Mouse (Mus musculus) hindbrain, postnatal 0 days (tissue): ENCODE results near the gene 2010315B03Rik. TPM values are rescaled to one million over a fixed set of nuclear protein-coding genes. Genes with fewer than 3 reads are reported as not detected.
"Not testable (repeated sequence)": the region's sequence is repeated elsewhere in the genome, so short reads cannot be mapped to it uniquely, and the experiment has no call there.

Experiments
- ATAC-seq: fragments of 200-750 bp; cut with Nextera tagmentation; 2 replicates; pipeline ENCODE4 v1.8.0; 2017; ENCODE audit warnings: mild to moderate bottlenecking, moderate TSS enrichment, moderate library complexity
- DNase-seq: peaks from one replicate; pipeline ENCODE4 v3.0.0-alpha.2; 2015; ENCODE audit warnings: low spot score
- H3K27ac ChIP-seq: fragments of 300-500 bp; sonication (generic); 2 replicates; pipeline ENCODE4 v1.5.1; 2014; ENCODE audit warnings: mild to moderate bottlenecking
- H3K27me3 ChIP-seq: fragments of 300-500 bp; sonication (generic); 2 replicates; pipeline ENCODE4 v1.6.1; 2014; ENCODE audit warnings: low read length, mixed read lengths; ENCODE audit not compliant: insufficient read depth
- H3K36me3 ChIP-seq: fragments of 300-500 bp; sonication (generic); 2 replicates; pipeline ENCODE4 v1.6.1; 2014; ENCODE audit warnings: low read length, mixed read lengths; ENCODE audit not compliant: insufficient read depth
- H3K4me1 ChIP-seq: fragments of 300-500 bp; sonication (generic); 2 replicates; pipeline ENCODE4 v1.6.1; 2014; ENCODE audit warnings: antibody characterized with exemption, low read length, mixed read lengths; ENCODE audit not compliant: insufficient read depth
- H3K4me2 ChIP-seq: fragments of 300-500 bp; sonication (generic); 2 replicates; pipeline ENCODE4 v1.6.1; 2014; ENCODE audit warnings: low read depth, mild to moderate bottlenecking, low read length, moderate library complexity, mixed read lengths
- H3K4me3 ChIP-seq: fragments of 300-500 bp; sonication (generic); 2 replicates; pipeline ENCODE4 v1.5.1; 2014; ENCODE audit warnings: low read length
- H3K9ac ChIP-seq: fragments of 300-500 bp; sonication (generic); replicated peaks from 2 replicates; pipeline ENCODE4 v1.6.1; 2014; ENCODE audit warnings: mild to moderate bottlenecking, low read length, moderate library complexity, mixed read lengths
- H3K9me3 ChIP-seq: fragments of 300-500 bp; sonication (generic); 2 replicates; pipeline ENCODE4 v1.6.1; 2016; ENCODE audit warnings: low read length, mixed read lengths
- CTCF ChIP-seq: IDR thresholded peaks from 2 replicates; pipeline ENCODE4 v1.5.1; 2016; ENCODE audit warnings: antibody characterized with exemption, control low read depth, low read depth
- WGBS: fragments of 180-500 bp; shearing (Covaris S2); extraction: QIAGEN DNeasy Blood & Tissue Kit; methylation state at CpG from one replicate; pipeline ENCODE4 v1.1.7; 2014; 5-methylcytosine and 5-hydroxymethylcytosine counted together
- polyA plus RNA-seq: library from polyadenylated mRNA; unstranded; fragments of >200 nt; fragmentation: Nextera tagmentation; extraction: Ambion mirVana; gene quantifications from 2 replicates; pipeline ENCODE4 v1.2.1, GENCODE M21; 2015
- total RNA-seq: library from RNA; depleted of rRNA; stranded (reverse); fragments of >200 nt; gene quantifications from 2 replicates; pipeline ENCODE4 v1.2.3, GENCODE M21; 2014; rRNA removed

2010315B03Rik gene
- total and polyA plus RNA-seq, 2 experiments from 2014 or later = 8.3 to 11.7 TPM

DNA sequence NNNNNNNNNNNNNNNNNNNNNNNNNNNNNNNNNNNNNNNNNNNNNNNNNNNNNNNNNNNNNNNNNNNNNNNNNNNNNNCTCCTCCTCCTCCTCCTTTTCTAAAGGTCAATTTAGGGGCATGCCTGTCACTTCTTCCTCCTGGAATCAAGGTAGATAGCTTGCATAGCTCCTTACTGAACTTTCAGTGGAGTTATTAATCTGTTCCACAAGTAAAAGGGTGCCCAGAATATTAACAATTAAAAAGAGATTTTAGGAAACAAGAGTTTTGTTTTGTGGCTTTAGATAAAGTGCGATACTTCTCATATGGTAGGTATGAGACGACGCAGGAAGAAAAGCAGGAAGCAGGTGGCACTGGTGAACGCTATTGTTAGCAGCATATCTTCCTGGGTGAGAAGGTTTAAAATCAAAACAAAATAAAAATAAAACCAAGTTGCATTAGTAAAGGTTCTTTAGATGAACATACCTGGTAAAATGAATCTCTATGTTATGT lies 54.4 kb downstream of the 2010315B03Rik start:
- WGBS = 86% methylated on average over 4 of the region's 4 CpGs
- no peak for DNase-seq

DNA sequence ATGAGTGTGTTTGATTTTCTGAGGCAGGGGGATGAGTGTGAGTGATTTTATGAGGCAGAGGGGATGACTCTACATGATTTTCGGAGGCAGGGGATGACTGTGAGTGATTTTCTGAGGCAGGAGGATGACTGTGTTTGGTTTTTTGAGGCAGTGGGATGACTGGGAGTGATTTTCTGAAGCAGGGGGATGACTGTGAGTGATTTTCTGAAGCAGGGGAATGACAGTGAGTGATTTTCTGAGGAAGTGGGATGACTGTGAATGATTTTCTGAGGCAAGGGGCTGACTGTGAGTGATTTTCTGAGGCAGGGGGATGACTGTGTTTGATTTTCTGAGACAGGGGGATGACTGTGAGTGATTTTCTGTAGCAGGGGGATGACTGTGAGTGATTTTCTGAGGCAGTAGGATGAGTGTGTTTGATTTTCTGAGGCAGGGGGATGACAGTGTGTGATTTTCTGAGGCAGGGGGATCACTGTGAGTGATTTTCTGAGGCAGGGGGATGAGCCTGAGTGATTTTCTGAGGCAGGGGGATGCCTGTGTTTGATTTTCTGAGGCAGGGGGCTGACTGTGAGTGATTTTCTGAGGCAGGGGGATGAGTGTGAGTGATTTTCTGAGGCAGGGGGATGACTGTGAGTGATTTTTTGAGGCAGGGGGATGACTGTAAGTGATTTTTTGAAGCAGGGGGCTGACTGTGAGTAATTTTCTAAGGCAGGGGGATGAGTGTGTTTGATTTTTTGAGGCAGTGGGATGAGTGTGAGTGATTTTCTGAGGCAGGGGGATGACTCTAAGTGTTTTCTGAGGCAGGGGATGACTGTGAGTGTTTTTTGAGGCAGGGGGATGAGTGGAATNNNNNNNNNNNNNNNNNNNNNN lies 55.1 kb downstream of the 2010315B03Rik start:
- no peak overlapping the region for H3K4me2 ChIP-seq
- no peaks in the 10 kb centered on the region for H3K27me3 ChIP-seq
- H3K4me1 ChIP-seq = no peaks in the 10 kb centered on the region
- DNase-seq = peak; percentile 86
- 76% methylated on average over 1 of the region's 1 CpGs for WGBS
- no peak for TF ChIP-seq CTCF
- H3K9ac ChIP-seq = no peak overlapping the region
- peak; percentile 61; the same call in 1 of the 2 replicates for ATAC-seq
- H3K9me3 ChIP-seq = no peaks in the 10 kb centered on the region
- no peaks in the 10 kb centered on the region for H3K36me3 ChIP-seq
- H3K4me3 ChIP-seq = no peak overlapping the region
- no peak overlapping the region for H3K27ac ChIP-seq

More for the DNA sequence above, 54.4 kb downstream of the 2010315B03Rik start:
- ATAC-seq = no peak
- Histone ChIP-seq H3K4me1 (no peaks in the 10 kb centered on the region), H3K36me3 (no peaks in the 10 kb centered on the region), H3K4me2 (no peak overlapping the region), H3K4me3 (no peak overlapping the region), H3K27me3 (no peaks in the 10 kb centered on the region), H3K9me3 (no peaks in the 10 kb centered on the region), H3K9ac (no peak overlapping the region), H3K27ac (no peak overlapping the region)
- TF ChIP-seq CTCF = no peak

DNA sequence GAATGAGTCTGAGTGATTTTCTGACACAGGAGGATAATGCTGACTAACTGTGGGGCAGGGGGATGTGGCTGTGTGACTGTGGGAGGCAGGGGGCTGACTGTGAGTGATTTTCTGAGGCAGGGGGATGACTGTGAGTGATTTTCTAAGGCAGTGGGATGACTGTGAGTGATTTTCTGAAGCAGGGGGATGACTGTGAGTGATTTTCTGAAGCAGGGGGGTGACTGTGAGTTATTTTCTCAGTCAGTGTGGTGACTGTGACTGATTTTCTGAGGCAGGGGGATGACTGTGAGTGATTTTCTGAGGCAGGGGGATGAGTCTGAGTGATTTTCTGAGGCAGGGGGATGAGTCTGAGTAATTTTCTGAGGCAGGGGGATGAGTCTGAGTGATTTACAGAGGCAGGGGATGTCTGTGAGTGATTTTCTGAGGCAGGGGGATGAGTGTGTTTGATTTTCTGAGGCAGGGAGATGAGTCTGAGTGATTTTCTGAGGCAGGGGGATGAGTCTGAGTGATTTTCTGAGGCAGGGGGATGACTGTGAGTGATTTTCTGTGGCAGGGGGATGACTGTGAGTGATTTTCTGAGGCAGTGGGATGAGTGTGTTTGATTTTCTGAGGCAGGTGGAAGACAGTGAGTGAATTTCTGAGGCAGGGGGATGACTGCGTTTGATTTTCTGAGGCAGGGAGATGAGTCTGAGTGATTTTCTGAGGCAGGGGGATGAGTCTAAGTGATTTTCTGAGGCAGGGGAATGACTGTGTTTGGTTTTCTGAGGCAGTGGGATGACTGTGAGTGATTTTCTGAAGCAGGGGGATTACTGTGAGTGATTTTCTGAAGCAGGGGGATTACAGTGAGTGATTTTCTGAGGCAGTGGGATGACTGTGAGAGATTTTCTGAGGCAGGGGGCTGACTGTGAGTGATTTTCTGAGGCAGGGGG lies 56.0 kb downstream of the 2010315B03Rik start:
- H3K9ac ChIP-seq, H3K27me3 ChIP-seq, H3K9me3 ChIP-seq, H3K27ac ChIP-seq, H3K4me3 ChIP-seq, H3K4me2 ChIP-seq, H3K4me1 ChIP-seq, H3K36me3 ChIP-seq: not testable (repeated sequence)
- ATAC-seq = peak; percentile 88
- peak; percentile 61 for DNase-seq
- 24% methylated on average over 1 of the region's 1 CpGs for WGBS

DNA sequence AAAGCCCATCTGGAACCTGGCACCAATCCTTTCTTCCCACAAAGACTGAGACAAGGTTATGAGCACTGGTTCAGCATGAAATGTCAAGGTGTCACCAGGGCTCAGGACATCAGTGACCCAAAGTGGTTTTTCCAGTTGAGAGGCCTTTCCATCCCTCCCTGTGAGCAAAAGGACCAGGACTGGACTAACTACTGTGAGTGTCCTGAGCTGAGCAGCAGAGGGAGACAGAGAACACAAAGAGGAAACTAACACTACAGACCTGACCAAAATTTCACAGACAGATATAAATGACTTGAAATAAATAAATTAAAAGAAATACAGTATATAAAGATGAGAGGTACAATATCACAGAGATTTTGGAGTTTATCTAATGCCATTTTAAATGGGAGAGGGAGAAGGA lies 61.1 kb downstream of the 2010315B03Rik start:
- Histone ChIP-seq H3K4me3 (no peak overlapping the region), H3K36me3 (no peaks in the 10 kb centered on the region), H3K9ac (no peak overlapping the region), H3K4me1 (no peaks in the 10 kb centered on the region), H3K4me2 (no peak overlapping the region), H3K9me3 (no peaks in the 10 kb centered on the region), H3K27me3 (no peaks in the 10 kb centered on the region), H3K27ac (no peak overlapping the region)
- peak; percentile 67 for TF ChIP-seq CTCF
- DNase-seq (peak; percentile 33), ATAC-seq (peak; percentile 69; the same call in 1 of the 2 replicates)

Other genes starting within 250 kb of the 2010315B03Rik start
- gene Ccr2, start 210.7 kb downstream of the 2010315B03Rik start, total RNA-seq = not detected in 2 replicates
- 0.08 and 0.09 TPM in 2 replicates for gene Ccr2, start 210.7 kb downstream of the 2010315B03Rik start, polyA plus RNA-seq
- 0.14 and 0.37 TPM in 2 replicates for gene Ccr5, start 191.2 kb downstream of the 2010315B03Rik start, total RNA-seq
- gene Ccr5, start 191.2 kb downstream of the 2010315B03Rik start, polyA plus RNA-seq = 0.81 and 1.2 TPM in 2 replicates
- gene Ppp2r3d, start 164.2 kb upstream of the 2010315B03Rik start, total RNA-seq = 122 and 181 TPM in 2 replicates
- gene Ppp2r3d, start 164.2 kb upstream of the 2010315B03Rik start, polyA plus RNA-seq = 150 and 166 TPM in 2 replicates
- gene Gm21836, start 181.1 kb upstream of the 2010315B03Rik start, total RNA-seq = not detected in 2 replicates
- gene Gm21836, start 181.1 kb upstream of the 2010315B03Rik start, polyA plus RNA-seq = not detected in 2 replicates